Mouse (Mus musculus) liver, embryonic 12.5 days (tissue): Measurements from ENCODE around the gene Dab1. TPM values are rescaled to one million over a fixed set of nuclear protein-coding genes. Genes with fewer than 3 reads are reported as not detected.

Source experiments
- ATAC-seq: fragments of 200-750 bp; cut with Nextera tagmentation; 2 replicates; pipeline ENCODE4 v1.8.0; 2017; ENCODE audit warnings: moderate number of reproducible peaks, mild to moderate bottlenecking, moderate library complexity
- H3K27ac ChIP-seq: fragments of 300-500 bp; sonication (generic); 2 replicates; pipeline ENCODE4 v1.5.1; 2016; ENCODE audit warnings: mild to moderate bottlenecking
- H3K27me3 ChIP-seq: fragments of 300-500 bp; sonication (generic); replicated peaks from 2 replicates; pipeline ENCODE4 v1.6.1; 2016; ENCODE audit warnings: mild to moderate bottlenecking, moderate library complexity
- H3K36me3 ChIP-seq: fragments of 300-500 bp; sonication (generic); 2 replicates; pipeline ENCODE4 v1.6.1; 2016; ENCODE audit warnings: mild to moderate bottlenecking, moderate library complexity
- H3K4me1 ChIP-seq: fragments of 300-500 bp; sonication (generic); 2 replicates; pipeline ENCODE4 v1.6.1; 2016
- H3K4me2 ChIP-seq: fragments of 300-500 bp; sonication (generic); 2 replicates; pipeline ENCODE4 v1.6.1; 2016; ENCODE audit warnings: mild to moderate bottlenecking, moderate library complexity
- H3K4me3 ChIP-seq: fragments of 300-500 bp; sonication (generic); 2 replicates; pipeline ENCODE4 v1.5.1; 2016; ENCODE audit warnings: mild to moderate bottlenecking, moderate library complexity
- H3K9ac ChIP-seq: fragments of 300-500 bp; sonication (generic); 2 replicates; pipeline ENCODE4 v1.6.1; 2016; ENCODE audit warnings: mild to moderate bottlenecking, moderate library complexity
- H3K9me3 ChIP-seq: fragments of 300-500 bp; sonication (generic); replicated peaks from 2 replicates; pipeline ENCODE4 v1.6.1; 2016; ENCODE audit warnings: mild to moderate bottlenecking, moderate library complexity
- WGBS: fragments of 180-500 bp; shearing (Covaris S2); methylation state at CpG from one replicate; pipeline ENCODE4 v1.1.7; 2016; ENCODE audit not compliant: insufficient replicate concordance; 5-methylcytosine and 5-hydroxymethylcytosine counted together
- polyA plus RNA-seq: library from polyadenylated mRNA; unstranded; fragments of >200 nt; fragmentation: Nextera tagmentation; extraction: Ambion mirVana; gene quantifications from 2 replicates; pipeline ENCODE4 v1.2.1, GENCODE M21; 2016

Dab1 gene
- polyA plus RNA-seq, 1 experiment from 2014 or later: 0.45 TPM

DNA sequence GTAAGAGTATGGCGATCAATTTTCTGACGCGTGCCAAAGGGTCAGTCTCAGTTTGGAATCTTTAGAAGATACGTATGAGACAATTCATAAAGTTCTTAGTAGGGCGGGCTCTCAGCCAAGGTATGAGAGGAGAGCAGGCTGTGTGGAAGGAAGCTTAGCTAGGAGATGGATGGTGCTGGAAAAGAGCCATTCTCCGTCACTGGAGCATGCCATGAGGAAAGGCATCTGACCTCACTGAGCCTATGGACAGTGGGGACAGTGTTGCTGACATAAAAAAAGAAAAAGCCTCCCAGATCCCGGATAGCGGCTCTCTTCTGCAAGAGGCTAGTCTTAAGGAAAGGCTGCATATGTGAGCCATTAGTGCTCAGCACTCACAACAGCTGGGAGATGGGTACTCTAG lies 579.5 kb downstream of the Dab1 start:
- Histone ChIP-seq H3K4me3 (no peak overlapping the region), H3K36me3 (no peaks in the 10 kb centered on the region), H3K4me1 (no peaks in the 10 kb centered on the region), H3K4me2 (no peak overlapping the region), H3K9me3 (no peaks in the 10 kb centered on the region), H3K9ac (no peak overlapping the region), H3K27me3 (no peaks in the 10 kb centered on the region), H3K27ac (no peak overlapping the region)
- no peak for ATAC-seq
- WGBS: 78% methylated on average over 8 of the region's 8 CpGs

DNA sequence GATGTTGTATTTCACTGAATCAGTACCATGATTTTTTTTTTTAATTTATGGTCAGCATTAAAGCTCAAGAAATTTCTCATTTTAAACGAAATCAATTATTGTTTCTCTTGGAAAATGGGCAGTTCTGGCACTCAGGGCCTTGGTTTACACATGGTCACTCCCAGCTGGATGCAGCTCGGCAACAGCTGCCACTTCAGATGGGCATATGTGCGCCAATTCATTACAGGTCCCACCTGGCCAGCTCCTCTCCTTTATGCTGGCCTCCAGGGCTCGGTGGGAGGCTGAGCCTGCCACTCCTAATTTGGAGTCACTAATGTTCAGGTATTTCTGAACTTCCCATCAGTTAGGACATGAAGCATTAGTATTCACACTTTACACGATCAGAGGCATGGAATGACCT lies 582.5 kb downstream of the Dab1 start:
- Histone ChIP-seq H3K4me1 (no peaks in the 10 kb centered on the region), H3K27me3 (no peaks in the 10 kb centered on the region), H3K9me3 (no peaks in the 10 kb centered on the region), H3K4me2 (no peak overlapping the region), H3K36me3 (no peaks in the 10 kb centered on the region), H3K9ac (no peak overlapping the region), H3K27ac (no peak overlapping the region), H3K4me3 (no peak overlapping the region)
- WGBS: 61% methylated on average over 5 of the region's 5 CpGs
- no peak for ATAC-seq

DNA sequence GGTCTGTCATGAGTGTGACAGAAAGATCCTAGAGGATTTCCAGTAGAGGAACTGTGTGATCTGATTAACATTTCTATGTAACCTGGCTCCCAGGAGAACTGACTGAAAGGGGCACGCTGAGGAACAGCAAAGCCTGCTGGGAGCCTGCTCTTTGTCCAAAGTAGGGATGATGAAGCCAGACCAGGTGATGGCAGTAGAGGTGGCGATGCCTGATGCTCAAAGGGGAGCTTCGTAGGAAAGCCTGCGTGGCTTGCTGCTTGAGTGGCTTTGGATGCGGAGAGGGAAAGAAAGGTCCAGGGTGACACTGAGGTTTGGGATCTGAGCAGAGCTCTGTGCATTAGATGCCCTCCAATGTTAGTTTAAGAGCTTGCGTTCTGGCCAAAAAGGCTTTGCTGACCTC lies 584.9 kb downstream of the Dab1 start:
- 48% methylated on average over 6 of the region's 6 CpGs for WGBS
- no peak overlapping the region for H3K4me3 ChIP-seq
- no peak overlapping the region for H3K9ac ChIP-seq
- no peak for ATAC-seq
- H3K9me3 ChIP-seq: no peaks in the 10 kb centered on the region
- H3K27ac ChIP-seq: no peak overlapping the region
- H3K4me2 ChIP-seq: no peak overlapping the region
- H3K27me3 ChIP-seq: no peaks in the 10 kb centered on the region
- no peaks in the 10 kb centered on the region for H3K36me3 ChIP-seq
- no peaks in the 10 kb centered on the region for H3K4me1 ChIP-seq

DNA sequence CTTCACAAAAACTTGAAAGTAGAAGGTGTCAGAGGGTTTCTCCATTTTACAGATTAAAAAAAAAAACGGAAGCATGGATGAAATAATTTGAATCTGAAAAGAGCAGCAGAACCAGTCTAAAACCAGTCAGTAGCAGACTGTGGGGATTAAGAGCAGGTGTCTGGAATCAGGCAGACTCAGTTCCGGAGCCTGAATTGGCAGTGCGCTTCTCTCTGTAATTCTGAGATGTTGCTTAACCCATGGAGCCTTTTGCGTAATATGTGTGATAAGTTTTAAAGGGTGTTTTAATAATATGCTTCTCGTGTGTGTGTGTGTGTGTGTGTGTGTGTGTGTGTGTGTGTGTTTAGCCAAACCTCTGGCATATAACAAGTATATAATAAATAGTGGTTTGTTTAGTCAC lies 587.5 kb downstream of the Dab1 start:
- no peaks in the 10 kb centered on the region for H3K27me3 ChIP-seq
- H3K4me3 ChIP-seq: no peak overlapping the region
- no peak overlapping the region for H3K9ac ChIP-seq
- WGBS: 67% methylated on average over 5 of the region's 5 CpGs
- no peaks in the 10 kb centered on the region for H3K9me3 ChIP-seq
- no peaks in the 10 kb centered on the region for H3K4me1 ChIP-seq
- no peak overlapping the region for H3K4me2 ChIP-seq
- H3K36me3 ChIP-seq: no peaks in the 10 kb centered on the region
- H3K27ac ChIP-seq: no peak overlapping the region
- ATAC-seq: no peak

DNA sequence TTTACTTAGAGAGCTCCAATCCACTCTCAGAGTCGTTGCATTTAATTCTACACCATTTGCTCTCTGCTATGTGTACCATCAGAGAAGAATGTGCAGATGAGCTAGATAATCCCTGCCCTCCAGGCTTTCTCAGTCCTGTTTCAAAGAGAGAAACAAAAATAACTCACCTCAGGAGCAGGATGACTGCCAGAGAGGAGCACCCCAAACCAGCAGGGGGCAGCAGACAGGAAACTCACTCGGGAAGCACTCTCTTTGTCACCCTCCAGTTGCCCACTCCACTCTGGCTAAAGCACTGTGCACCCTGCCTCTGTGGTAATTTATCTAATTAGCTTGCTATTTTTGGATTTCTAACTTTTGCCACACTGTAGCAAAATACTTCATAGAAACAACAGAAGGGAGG lies 589.9 kb downstream of the Dab1 start:
- Histone ChIP-seq H3K9ac (no peak overlapping the region), H3K36me3 (no peaks in the 10 kb centered on the region), H3K4me2 (no peak overlapping the region), H3K4me1 (no peaks in the 10 kb centered on the region), H3K27me3 (no peaks in the 10 kb centered on the region), H3K27ac (no peak overlapping the region), H3K4me3 (no peak overlapping the region), H3K9me3 (no peaks in the 10 kb centered on the region)
- 27% methylated on average over 2 of the region's 2 CpGs for WGBS
- ATAC-seq: no peak

DNA sequence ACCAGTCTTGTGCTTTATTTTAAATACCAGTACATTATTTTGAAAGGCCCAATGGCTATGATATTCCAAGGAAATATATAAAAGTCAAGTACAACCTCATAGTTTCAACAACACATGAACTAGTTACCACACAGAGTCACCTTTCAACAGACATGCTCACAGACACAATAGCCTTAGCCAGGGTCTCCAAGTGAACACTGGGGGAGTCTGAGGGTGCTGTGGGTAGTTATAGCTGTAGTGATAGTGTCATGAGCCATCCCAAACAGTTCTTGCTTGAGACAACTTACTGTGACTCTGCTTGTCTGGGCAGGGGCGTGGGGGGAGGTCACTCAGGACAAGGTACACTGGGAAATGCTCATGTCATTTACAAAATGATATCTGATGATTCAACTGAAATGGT lies 591.6 kb downstream of the Dab1 start:
- Histone ChIP-seq H3K9me3 (no peaks in the 10 kb centered on the region), H3K4me3 (no peak overlapping the region), H3K27ac (no peak overlapping the region), H3K27me3 (no peaks in the 10 kb centered on the region), H3K36me3 (no peaks in the 10 kb centered on the region), H3K4me2 (no peak overlapping the region), H3K9ac (no peak overlapping the region), H3K4me1 (no peaks in the 10 kb centered on the region)
- 40% methylated on average over 1 of the region's 1 CpGs for WGBS
- no peak for ATAC-seq

DNA sequence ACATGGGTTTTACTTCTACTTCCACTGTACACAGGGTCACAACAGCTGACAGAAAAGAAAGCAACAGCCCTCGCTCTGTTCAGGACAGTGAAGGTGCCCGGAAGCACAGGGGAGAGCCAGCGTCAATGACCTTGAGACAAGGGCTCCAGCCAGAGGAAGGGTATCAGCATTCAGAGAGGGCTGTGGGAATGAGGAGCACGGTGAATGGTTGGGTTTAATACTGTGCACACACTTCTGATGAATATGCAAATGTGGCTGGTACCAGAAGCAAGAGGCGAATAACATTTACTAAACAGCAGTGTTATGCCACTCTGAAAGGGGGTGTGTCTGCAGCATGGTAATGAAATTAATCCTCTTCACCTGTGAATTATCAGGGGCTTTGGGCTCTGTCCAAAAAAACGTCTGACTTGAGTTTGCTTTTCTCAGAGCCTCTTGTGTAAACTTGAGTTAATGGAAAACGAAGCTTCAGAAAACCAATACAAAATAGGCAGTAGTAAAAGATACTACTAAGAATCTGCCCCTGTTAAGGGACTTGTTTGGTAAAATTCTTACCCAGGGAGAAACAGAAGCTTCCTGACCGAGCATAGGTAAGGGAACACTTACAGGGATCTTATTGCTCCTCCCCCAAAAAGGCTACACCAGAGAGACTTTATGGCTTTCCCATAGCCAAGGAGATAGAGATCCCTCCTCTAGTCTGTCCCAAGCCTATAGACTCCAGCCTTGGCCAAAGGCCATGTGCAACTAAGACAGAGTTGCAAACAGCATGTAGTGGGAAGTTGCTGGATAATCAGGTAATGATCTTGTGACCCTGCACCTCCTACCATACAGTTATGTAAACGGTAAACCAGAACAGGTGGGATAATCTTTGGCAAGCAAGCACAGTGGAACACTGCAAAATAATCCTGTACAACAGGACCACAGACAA lies 592.6 kb downstream of the Dab1 start:
- no peaks in the 10 kb centered on the region for H3K9me3 ChIP-seq
- peak overlapping the region; percentile 1; the same call in 1 of the 2 replicates for H3K27ac ChIP-seq
- no peaks in the 10 kb centered on the region for H3K36me3 ChIP-seq
- no peak overlapping the region for H3K4me2 ChIP-seq
- H3K4me1 ChIP-seq: no peaks in the 10 kb centered on the region
- 55% methylated on average over 9 of the region's 9 CpGs for WGBS
- no peaks in the 10 kb centered on the region for H3K27me3 ChIP-seq
- no peak overlapping the region for H3K4me3 ChIP-seq
- H3K9ac ChIP-seq: no peak overlapping the region
- ATAC-seq: peak; percentile 21; the same call in 1 of the 2 replicates

DNA sequence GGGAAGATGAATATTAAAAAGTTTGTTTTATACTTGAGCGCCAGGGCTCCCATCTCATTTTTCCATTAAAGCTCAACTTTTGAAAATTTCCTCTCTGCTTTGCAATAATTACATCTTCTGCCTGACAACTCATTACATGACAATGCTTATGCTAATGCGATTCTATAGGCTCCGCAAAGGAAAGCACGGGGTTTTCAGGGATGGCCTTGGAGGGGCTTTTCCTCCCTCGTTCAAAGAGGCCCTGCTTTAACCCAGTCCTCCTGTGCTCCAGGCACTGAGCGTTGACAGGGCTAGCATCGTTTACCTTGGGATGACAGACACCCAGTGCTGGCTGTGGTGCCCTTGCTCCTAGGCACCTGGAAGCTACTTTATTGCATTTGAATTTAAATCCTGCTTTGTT lies 595.6 kb downstream of the Dab1 start:
- Histone ChIP-seq H3K36me3 (no peaks in the 10 kb centered on the region), H3K27me3 (no peaks in the 10 kb centered on the region), H3K4me2 (no peak overlapping the region), H3K4me1 (no peaks in the 10 kb centered on the region), H3K27ac (no peak overlapping the region), H3K9ac (no peak overlapping the region), H3K9me3 (no peaks in the 10 kb centered on the region), H3K4me3 (no peak overlapping the region)
- 54% methylated on average over 7 of the region's 7 CpGs for WGBS
- no peak for ATAC-seq

DNA sequence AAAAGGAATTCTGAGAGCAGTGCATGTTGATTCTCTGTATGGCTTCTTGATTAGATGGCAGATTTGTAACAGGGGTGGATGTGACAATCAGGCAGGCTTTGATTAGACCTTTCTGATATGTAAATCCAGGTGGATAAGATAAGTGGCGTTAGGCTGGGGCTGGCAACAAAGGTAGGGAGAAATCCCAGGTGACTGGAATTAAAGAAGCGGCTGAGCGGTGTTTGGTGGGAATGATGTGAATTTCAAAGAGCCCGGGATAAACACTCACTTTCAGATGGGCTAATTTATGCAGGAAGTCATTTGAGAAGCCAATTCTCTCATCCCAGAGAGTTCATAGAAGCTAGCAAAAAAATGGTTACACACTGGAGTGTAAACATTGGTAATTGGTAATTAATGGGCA lies 598.2 kb downstream of the Dab1 start:
- Histone ChIP-seq H3K27ac (no peak overlapping the region), H3K4me3 (no peak overlapping the region), H3K4me2 (no peak overlapping the region), H3K9ac (no peak overlapping the region), H3K4me1 (no peaks in the 10 kb centered on the region), H3K36me3 (no peaks in the 10 kb centered on the region), H3K27me3 (no peaks in the 10 kb centered on the region), H3K9me3 (no peaks in the 10 kb centered on the region)
- WGBS: 46% methylated on average over 4 of the region's 4 CpGs
- ATAC-seq: no peak

DNA sequence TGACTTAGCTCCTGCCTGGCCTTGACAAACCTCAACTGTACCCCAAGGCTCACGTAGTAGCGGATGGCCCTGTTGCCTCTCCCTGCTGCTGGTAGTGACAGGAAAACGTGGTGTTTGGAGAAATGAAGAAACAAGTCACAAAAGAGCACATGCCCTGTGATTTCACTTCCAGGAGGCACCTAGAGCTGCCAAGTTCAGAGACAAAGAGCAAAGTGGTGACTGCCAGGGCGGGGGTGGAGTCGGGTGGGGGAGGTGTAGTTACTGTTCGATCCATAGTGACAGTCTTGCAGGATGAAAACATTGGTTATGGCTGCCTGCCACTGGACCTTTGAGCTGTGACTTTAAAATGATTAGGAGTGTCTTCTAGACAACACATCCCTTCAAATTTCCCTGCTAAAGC lies 599.6 kb downstream of the Dab1 start:
- Histone ChIP-seq H3K27ac (no peak overlapping the region), H3K36me3 (no peaks in the 10 kb centered on the region), H3K9ac (no peak overlapping the region), H3K4me3 (no peak overlapping the region), H3K27me3 (no peaks in the 10 kb centered on the region), H3K9me3 (no peaks in the 10 kb centered on the region), H3K4me2 (no peak overlapping the region), H3K4me1 (no peaks in the 10 kb centered on the region)
- 40% methylated on average over 6 of the region's 6 CpGs for WGBS
- ATAC-seq: no peak

DNA sequence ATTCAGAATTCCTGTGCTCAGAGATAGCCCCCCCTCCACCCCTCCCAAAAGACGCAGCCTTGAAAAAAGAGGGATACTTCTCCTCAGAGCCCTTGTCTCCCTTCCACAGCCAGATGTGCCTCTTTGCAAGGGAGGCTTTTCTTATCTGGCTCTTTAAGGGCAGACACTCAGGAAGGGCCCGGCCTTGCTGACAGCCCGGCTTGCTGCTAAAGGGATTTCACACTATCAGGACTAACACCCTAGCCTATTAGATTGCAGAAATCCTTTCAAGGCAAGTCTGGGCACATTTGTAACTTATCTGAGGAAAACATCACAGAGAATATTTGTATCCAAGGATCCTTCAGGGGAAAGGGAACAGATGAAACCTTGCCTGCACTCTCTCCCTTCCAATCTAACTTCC lies 600.9 kb downstream of the Dab1 start:
- H3K36me3 ChIP-seq: no peaks in the 10 kb centered on the region
- H3K27me3 ChIP-seq: no peaks in the 10 kb centered on the region
- 13% methylated on average over 3 of the region's 3 CpGs for WGBS
- H3K9ac ChIP-seq: no peak overlapping the region
- H3K27ac ChIP-seq: no peak overlapping the region
- ATAC-seq: no peak
- H3K4me2 ChIP-seq: no peak overlapping the region
- H3K4me1 ChIP-seq: no peaks in the 10 kb centered on the region
- no peak overlapping the region for H3K4me3 ChIP-seq
- H3K9me3 ChIP-seq: no peaks in the 10 kb centered on the region

DNA sequence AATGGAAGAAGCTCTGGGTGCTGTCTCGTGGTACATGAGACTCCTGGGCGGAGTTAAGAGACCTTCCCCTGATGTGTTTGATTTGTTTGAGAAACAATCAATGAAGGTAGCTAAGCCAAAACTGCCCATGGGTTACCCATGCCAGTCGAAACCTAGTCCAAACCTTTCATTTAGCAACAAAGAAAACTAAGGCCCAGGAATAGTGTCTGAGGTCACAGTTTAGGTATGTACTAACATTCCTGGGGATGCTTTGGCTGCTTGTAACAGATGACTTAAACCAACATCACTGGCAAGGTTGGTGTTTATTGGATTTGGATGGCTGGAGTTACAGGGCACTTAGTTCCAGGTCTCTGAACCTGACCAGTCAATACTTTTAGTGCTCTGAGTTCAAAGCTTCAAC lies 610.1 kb downstream of the Dab1 start:
- H3K9ac ChIP-seq: no peak overlapping the region
- WGBS: 70% methylated on average over 3 of the region's 3 CpGs
- no peak for ATAC-seq

DNA sequence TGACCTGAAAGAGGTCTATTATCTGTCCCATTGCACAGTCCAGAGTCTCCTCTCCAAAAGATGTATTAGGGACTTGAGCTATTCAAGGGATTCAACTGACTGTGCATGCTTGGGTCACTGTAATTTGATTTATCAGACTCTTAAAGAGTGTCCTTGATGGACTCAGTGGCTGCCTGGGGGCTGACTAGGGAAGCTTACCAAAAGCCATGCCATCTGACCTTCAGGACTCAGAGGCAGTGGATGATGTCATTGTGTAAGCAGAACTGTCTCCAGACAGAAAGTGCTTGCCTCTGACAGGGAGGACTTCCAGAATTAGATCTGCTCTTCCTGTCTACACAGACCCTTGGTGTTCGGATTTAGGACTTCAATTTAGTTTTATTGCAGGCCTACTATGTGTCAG lies 627.3 kb downstream of the Dab1 start:
- no peaks in the 10 kb centered on the region for H3K9me3 ChIP-seq
- H3K27me3 ChIP-seq: no peaks in the 10 kb centered on the region
- no peaks in the 10 kb centered on the region for H3K36me3 ChIP-seq
- no peak overlapping the region for H3K27ac ChIP-seq
- 23% methylated on average over 1 of the region's 1 CpGs for WGBS
- H3K9ac ChIP-seq: no peak overlapping the region
- H3K4me2 ChIP-seq: no peak overlapping the region
- H3K4me3 ChIP-seq: no peak overlapping the region
- ATAC-seq: no peak
- H3K4me1 ChIP-seq: no peaks in the 10 kb centered on the region

More for the DNA sequence above, 610.1 kb downstream of the Dab1 start:
- Histone ChIP-seq H3K36me3 (no peaks in the 10 kb centered on the region), H3K4me1 (no peaks in the 10 kb centered on the region), H3K27ac (no peak overlapping the region), H3K4me2 (no peak overlapping the region), H3K27me3 (no peaks in the 10 kb centered on the region), H3K9me3 (no peaks in the 10 kb centered on the region), H3K4me3 (no peak overlapping the region)
